Mouse (Mus musculus): ENCODE data around the gene Scamp4.

DNA sequence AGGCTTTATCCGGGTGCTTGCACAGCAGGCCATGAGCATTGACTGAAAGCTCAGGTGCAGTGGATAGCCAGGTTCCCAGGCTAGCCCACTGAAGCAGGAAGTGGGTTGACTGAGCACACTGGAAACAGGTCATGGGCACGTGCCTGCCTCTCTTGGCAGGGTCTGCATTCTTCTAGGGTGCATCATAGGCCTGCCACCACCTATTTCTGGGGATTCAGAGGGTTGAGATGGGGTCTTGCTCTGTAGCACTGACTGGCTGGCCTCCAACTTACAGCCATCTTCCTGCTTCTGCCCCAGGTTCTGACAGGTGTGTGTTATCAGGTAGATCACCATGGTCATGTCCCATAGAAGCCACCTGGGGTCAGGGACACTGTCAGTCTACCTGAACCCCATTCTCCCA lies 2.3 kb downstream of the Scamp4 start:
- TF ChIP-seq CTCF (IDR thresholded peaks at IDR 0.05; ENCODE audit: low read depth) (no peak), EP300 (IDR thresholded peaks at IDR 0.05; ENCODE audit: low read depth) (no peak)
